Mouse (Mus musculus): ENCODE data around the gene Tanc2. TPM values are rescaled to one million over a fixed set of nuclear protein-coding genes. Genes with fewer than 3 reads are reported as not detected.

Tanc2 gene
- polyA plus RNA-seq, 1 experiment: 0.03 TPM

DNA sequence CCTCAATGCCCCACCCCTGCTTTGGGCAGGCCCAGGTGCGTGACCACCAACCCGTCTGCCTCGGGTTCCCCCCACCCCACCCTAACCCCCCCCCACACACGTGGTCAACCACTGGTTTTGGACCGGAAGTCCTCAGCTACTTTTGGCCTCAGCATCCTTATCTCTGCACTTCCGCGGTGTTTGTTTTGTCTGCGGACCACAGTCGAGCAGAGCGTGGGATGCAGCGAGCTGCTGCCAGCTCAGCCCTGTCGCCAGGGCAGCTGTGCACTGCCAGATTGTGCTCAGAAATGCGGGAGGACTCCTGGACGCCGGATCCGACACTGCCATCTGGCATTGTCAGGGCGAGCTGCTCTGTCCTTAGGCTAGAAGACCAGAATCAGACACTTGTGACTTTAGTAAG is 369.6 kb downstream of the Tanc2 start:
- H3K4me3 ChIP-seq (replicated peaks): no peak overlapping the region
- H3K27me3 ChIP-seq (ENCODE audit: control insufficient read depth): peaks cover 3% of the 10 kb centered on the region
- TF ChIP-seq GATA1 (IDR thresholded peaks at IDR 0.05; ENCODE audit: low read length) (no peak), TAL1 (IDR thresholded peaks at IDR 0.05; ENCODE audit: low read length) (no peak)
- H3K9me3 ChIP-seq (ENCODE audit: control insufficient read depth, low read length): no peaks in the 10 kb centered on the region
- no peaks in the 10 kb centered on the region for H3K36me3 ChIP-seq (ENCODE audit: control insufficient read depth)
- H3K4me1 ChIP-seq (ENCODE audit: control insufficient read depth): no peaks in the 10 kb centered on the region; the same call in 1 of the 2 replicates

DNA sequence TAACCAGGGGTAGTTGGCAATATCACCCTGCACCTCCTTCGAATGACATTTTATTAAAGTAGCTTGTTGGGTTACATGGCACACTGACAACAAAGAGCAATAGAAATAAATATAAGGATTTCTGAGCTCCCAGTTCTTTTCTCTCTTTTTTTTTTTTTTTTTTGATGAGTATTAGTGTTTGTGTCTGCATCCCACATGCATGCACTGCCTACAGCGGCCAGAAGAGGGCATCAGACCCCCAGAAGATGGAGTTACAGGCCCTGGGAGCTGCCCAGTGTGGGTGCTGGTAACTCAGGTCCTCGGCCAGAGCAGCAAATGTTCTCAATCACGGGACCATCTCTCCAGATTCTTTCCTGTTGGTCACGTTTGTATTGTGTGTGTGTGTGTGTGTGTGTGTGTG is 374.9 kb downstream of the Tanc2 start:
- TF ChIP-seq TAL1 (IDR thresholded peaks at IDR 0.05; ENCODE audit: low read length) (no peak), GATA1 (IDR thresholded peaks at IDR 0.05; ENCODE audit: low read length) (no peak)
- Histone ChIP-seq H3K9me3 (ENCODE audit: control insufficient read depth, low read length) (no peaks in the 10 kb centered on the region), H3K4me1 (ENCODE audit: control insufficient read depth) (no peaks in the 10 kb centered on the region; the same call in none of the 2 replicates), H3K27me3 (ENCODE audit: control insufficient read depth) (peaks cover 41% of the 10 kb centered on the region), H3K36me3 (ENCODE audit: control insufficient read depth) (no peaks in the 10 kb centered on the region), H3K4me3 (replicated peaks) (no peak overlapping the region)

DNA sequence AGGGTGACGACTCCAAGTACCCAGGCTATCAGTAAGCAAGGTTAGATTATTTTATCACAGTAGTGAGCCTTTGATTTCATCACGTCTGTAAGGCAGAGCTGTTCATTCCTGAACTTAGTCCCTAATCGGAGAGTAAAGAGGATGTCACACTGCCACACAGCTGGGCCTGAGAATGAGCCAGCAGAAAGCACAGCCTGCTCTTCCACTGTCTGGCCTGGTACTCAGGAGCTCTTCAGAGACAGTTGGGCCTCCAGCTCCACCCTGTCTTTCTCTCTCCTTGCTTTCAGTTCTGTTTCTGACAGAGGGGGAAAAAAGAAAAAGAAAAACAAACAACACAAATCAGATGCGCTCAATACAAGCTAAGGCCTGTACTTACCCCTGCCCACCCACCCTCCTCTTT is 376.5 kb downstream of the Tanc2 start:
- Histone ChIP-seq H3K9me3 (ENCODE audit: control insufficient read depth, low read length) (no peaks in the 10 kb centered on the region), H3K4me1 (ENCODE audit: control insufficient read depth) (no peaks in the 10 kb centered on the region; the same call in none of the 2 replicates), H3K36me3 (ENCODE audit: control insufficient read depth) (no peaks in the 10 kb centered on the region), H3K4me3 (replicated peaks) (no peak overlapping the region), H3K27me3 (ENCODE audit: control insufficient read depth) (peaks cover 48% of the 10 kb centered on the region)
- TF ChIP-seq GATA1 (IDR thresholded peaks at IDR 0.05; ENCODE audit: low read length) (no peak), TAL1 (IDR thresholded peaks at IDR 0.05; ENCODE audit: low read length) (no peak)

DNA sequence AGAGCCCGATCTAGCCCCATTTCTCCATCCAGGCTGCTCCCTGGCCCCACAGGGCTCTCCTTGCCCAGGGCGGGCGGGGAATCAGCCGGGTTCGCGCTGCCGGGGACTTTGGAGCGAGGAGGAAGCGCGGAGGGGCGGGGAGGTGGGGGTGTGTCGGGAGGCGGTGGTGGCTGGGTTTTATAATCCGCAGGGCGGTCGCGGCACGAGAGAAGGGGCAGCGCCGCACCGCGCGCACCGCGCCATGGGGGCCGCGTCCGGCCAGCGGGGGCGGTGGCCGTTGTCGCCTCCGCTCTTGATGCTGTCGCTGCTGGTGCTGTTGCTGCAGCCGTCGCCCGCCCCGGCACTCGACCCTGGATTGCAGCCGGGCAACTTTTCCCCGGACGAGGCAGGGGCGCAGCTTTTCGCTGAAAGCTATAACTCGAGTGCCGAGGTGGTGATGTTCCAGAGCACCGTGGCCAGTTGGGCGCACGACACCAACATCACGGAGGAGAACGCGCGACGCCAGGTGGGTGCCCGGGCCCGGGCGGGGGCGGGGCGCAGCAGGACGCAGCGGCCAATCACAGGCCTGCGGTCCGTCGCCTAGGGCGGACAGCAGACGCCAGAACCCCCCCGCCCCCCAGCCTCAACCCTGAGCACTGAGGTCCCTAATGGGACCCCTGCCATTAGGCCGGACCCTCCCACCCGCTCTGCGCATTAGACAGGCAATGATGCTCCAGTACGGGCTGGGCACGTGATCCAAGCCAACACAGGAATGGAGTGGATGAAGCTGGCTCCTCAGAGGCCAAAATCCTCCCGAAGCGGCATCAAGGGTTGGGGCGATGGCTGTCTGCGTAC is 378.2 kb downstream of the Tanc2 start, which contains the start of gene Ace:
Ace (plus strand) TSS at position 205 of the 834 bp plus-strand sequence.
- Histone ChIP-seq H3K9me3 (ENCODE audit: control insufficient read depth, low read length) (no peaks in the 10 kb centered on the region), H3K36me3 (ENCODE audit: control insufficient read depth) (no peaks in the 10 kb centered on the region), H3K4me3 (replicated peaks) (peak within 1 kb of the TSS; percentile 22), H3K27me3 (ENCODE audit: control insufficient read depth) (peaks cover 55% of the 10 kb centered on the region), H3K4me1 (ENCODE audit: control insufficient read depth) (no peaks in the 10 kb centered on the region; the same call in none of the 2 replicates)
- TF ChIP-seq GATA1 (IDR thresholded peaks at IDR 0.05; ENCODE audit: low read length) (no peak), TAL1 (IDR thresholded peaks at IDR 0.05; ENCODE audit: low read length) (no peak)

DNA sequence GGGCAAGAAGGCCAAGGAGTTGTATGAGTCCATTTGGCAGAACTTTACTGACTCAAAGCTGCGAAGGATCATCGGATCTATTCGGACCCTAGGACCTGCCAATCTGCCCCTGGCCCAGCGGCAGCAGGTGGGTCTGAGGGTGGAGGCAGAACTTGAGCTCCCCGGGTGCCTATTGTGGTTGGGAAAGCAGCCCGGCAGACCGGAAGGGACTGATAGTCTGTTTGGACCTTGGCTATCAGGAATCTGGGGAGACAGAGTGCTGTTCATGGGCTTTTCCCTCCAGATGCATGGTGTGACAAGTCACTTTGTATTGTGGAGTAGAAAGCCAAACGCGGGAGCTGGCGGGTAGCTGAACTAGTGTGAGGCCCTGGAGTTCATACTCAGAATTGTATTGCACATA is 379.2 kb downstream of the Tanc2 start:
- H3K27me3 ChIP-seq (ENCODE audit: control insufficient read depth): peaks cover 55% of the 10 kb centered on the region
- no peaks in the 10 kb centered on the region for H3K9me3 ChIP-seq (ENCODE audit: control insufficient read depth, low read length)
- H3K4me1 ChIP-seq (ENCODE audit: control insufficient read depth): no peaks in the 10 kb centered on the region; the same call in none of the 2 replicates
- no peak overlapping the region for H3K4me3 ChIP-seq (replicated peaks)
- TF ChIP-seq GATA1 (IDR thresholded peaks at IDR 0.05; ENCODE audit: low read length) (no peak), TAL1 (IDR thresholded peaks at IDR 0.05; ENCODE audit: low read length) (no peak)
- H3K36me3 ChIP-seq (ENCODE audit: control insufficient read depth): no peaks in the 10 kb centered on the region

DNA sequence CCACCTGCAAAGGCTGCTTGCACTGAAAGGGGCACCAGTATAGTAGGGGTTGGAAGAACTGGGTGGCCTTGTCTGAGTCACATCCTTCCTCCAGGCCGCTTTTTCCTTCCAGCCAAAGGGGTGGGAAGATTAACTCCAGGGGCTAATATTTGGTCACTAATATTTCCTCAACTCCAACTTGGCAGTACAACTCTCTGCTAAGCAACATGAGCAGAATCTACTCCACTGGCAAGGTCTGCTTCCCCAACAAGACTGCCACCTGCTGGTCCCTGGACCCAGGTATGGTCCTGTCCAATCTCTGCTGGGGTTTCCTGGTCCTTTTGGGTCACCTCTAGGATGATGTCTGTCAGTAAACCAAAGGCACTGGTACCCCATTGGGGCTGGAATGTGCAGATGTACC is 379.7 kb downstream of the Tanc2 start:
- no peaks in the 10 kb centered on the region for H3K9me3 ChIP-seq (ENCODE audit: control insufficient read depth, low read length)
- no peak overlapping the region for H3K4me3 ChIP-seq (replicated peaks)
- no peaks in the 10 kb centered on the region; the same call in none of the 2 replicates for H3K4me1 ChIP-seq (ENCODE audit: control insufficient read depth)
- H3K36me3 ChIP-seq (ENCODE audit: control insufficient read depth): no peaks in the 10 kb centered on the region
- peaks cover 55% of the 10 kb centered on the region for H3K27me3 ChIP-seq (ENCODE audit: control insufficient read depth)
- no peak for TF ChIP-seq GATA1 (IDR thresholded peaks at IDR 0.05; ENCODE audit: low read length)
- no peak for TF ChIP-seq TAL1 (IDR thresholded peaks at IDR 0.05; ENCODE audit: low read length)

DNA sequence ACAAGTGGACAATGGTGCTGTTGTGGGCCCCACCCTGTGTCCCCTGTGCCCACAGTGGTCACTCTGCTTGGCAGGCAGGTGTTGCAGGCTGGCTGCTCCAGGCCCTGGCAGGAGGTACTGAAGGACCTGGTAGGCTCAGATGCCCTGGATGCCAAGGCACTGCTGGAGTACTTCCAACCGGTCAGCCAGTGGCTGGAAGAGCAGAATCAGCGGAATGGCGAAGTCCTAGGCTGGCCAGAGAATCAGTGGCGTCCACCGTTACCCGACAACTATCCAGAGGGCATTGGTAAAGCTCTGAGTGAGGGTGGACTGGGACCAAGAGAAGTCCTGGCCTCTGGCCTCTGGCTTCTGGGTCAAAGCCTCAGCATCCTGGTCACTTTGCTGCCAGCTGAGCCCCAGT is 384.8 kb downstream of the Tanc2 start:
- Histone ChIP-seq H3K36me3 (ENCODE audit: control insufficient read depth) (no peaks in the 10 kb centered on the region), H3K9me3 (ENCODE audit: control insufficient read depth, low read length) (no peaks in the 10 kb centered on the region), H3K27me3 (ENCODE audit: control insufficient read depth) (peaks cover 15% of the 10 kb centered on the region), H3K4me3 (replicated peaks) (no peak overlapping the region), H3K4me1 (ENCODE audit: control insufficient read depth) (no peaks in the 10 kb centered on the region)
- TF ChIP-seq TAL1 (IDR thresholded peaks at IDR 0.05; ENCODE audit: low read length) (no peak), GATA1 (IDR thresholded peaks at IDR 0.05; ENCODE audit: low read length) (no peak)

DNA sequence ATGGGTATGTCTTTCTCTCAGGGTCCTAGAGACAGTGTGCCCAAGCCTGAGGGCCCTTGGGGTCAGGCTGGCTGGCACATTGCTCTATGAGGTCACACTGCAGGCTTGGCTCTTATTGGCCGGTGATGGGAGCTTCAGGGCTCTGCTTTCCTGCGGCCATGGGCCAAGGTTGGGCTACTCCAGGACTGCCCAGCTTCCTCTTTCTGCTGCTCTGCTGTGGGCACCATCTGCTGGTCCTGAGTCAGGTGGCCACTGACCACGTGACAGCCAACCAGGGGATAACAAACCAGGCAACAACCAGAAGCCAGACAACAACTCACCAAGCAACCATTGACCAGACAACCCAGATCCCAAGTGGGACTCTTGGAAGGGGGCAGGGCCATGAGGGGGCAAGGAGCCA is 385.3 kb downstream of the Tanc2 start:
- no peak overlapping the region for H3K4me3 ChIP-seq (replicated peaks)
- no peaks in the 10 kb centered on the region for H3K9me3 ChIP-seq (ENCODE audit: control insufficient read depth, low read length)
- no peaks in the 10 kb centered on the region for H3K36me3 ChIP-seq (ENCODE audit: control insufficient read depth)
- H3K27me3 ChIP-seq (ENCODE audit: control insufficient read depth): peaks cover 13% of the 10 kb centered on the region
- no peaks in the 10 kb centered on the region for H3K4me1 ChIP-seq (ENCODE audit: control insufficient read depth)
- TF ChIP-seq GATA1 (IDR thresholded peaks at IDR 0.05; ENCODE audit: low read length) (no peak), TAL1 (IDR thresholded peaks at IDR 0.05; ENCODE audit: low read length) (no peak)

DNA sequence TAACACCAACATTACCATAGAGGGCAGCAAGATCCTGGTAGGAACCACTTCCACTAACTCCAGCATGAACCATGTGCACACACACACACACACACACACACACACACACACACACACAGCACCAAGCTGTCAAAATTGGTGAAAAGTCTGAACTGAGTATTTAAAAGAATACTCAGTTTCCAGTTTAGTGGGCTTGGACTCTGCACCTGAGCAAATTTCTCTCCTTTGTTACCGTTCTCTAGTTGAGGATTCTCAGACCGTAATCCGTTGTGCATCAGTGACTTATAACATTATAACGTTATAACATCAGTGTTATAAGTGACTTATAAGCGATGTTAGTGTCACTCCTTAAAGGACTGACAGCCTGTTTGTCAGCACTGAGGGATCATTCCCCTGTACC is 385.9 kb downstream of the Tanc2 start:
- H3K27me3 ChIP-seq (ENCODE audit: control insufficient read depth): peaks cover 8% of the 10 kb centered on the region
- H3K4me3 ChIP-seq (replicated peaks): no peak overlapping the region
- no peaks in the 10 kb centered on the region for H3K36me3 ChIP-seq (ENCODE audit: control insufficient read depth)
- no peaks in the 10 kb centered on the region for H3K9me3 ChIP-seq (ENCODE audit: control insufficient read depth, low read length)
- H3K4me1 ChIP-seq (ENCODE audit: control insufficient read depth): no peaks in the 10 kb centered on the region
- TF ChIP-seq GATA1 (IDR thresholded peaks at IDR 0.05; ENCODE audit: low read length) (no peak), TAL1 (IDR thresholded peaks at IDR 0.05; ENCODE audit: low read length) (no peak)

All from erythroblast, embryonic 14.5 days (primary cell).